Mouse (Mus musculus) 3134 (cell line): ENCODE results near the gene Gm11168.
"Not testable (repeated sequence)": the region's sequence is repeated elsewhere in the genome, so short reads cannot be mapped to it uniquely, and the experiment has no call there.

Experiments
- DNase-seq: peaks from one replicate; pipeline ENCODE4 v3.0.0-alpha.2; 2011; ENCODE audit warnings: low spot score; ENCODE audit not compliant: insufficient read length; ENCODE audit errors: extremely low read depth

The Gm11168 gene

GRCm38 (mm10) chr9:3024912-3025467 lies 21.8 kb downstream of the Gm11168 start, which contains the start of gene Gm10717:
Gene Gm10717, plus strand, starts transcription at chr9:3025417.
- not testable (repeated sequence) for DNase-seq

GRCm38 (mm10) chr9:3025653-3026052 lies 22.5 kb downstream of the Gm11168 start:
- not testable (repeated sequence) for DNase-seq

- not testable (repeated sequence) for DNase-seq
These were observed 23.0 kb downstream of the Gm11168 start for GRCm38 (mm10) chr9:3026136-3026535.

GRCm38 (mm10) chr9:3026741-3027140 lies 23.6 kb downstream of the Gm11168 start:
- not testable (repeated sequence) for DNase-seq

GRCm38 (mm10) chr9:3027200-3027599 lies 24.1 kb downstream of the Gm11168 start:
- DNase-seq, result peak; percentile 55

GRCm38 (mm10) chr9:3029276-3030000 lies 26.3 kb downstream of the Gm11168 start:
- DNase-seq, result not testable (repeated sequence)

- DNase-seq, result peak; percentile 74
These were observed 27.7 kb downstream of the Gm11168 start for GRCm38 (mm10) chr9:3030677-3031318.

- DNase-seq, result not testable (repeated sequence)
These were observed 31.2 kb downstream of the Gm11168 start, which contains the start of gene Gm17535 for GRCm38 (mm10) chr9:3034299-3034698. Gene Gm17535, plus strand, starts transcription at chr9:3034599.

GRCm38 (mm10) chr9:3036577-3036976 lies 33.4 kb downstream of the Gm11168 start, which contains the start of gene Gm10715:
Gene Gm10715, plus strand, starts transcription at chr9:3036877.
- not testable (repeated sequence) for DNase-seq

GRCm38 (mm10) chr9:3038161-3038560 lies 35.0 kb downstream of the Gm11168 start:
- DNase-seq, result peak; percentile 20
